Mouse (Mus musculus): Measurements from ENCODE around the gene Ppih. TPM values are rescaled to one million over a fixed set of nuclear protein-coding genes. Genes with fewer than 3 reads are reported as not detected.

The Ppih gene
- total and polyA plus RNA-seq, 3 experiments, result 4.5 to 171 (median 76.0) TPM

DNA sequence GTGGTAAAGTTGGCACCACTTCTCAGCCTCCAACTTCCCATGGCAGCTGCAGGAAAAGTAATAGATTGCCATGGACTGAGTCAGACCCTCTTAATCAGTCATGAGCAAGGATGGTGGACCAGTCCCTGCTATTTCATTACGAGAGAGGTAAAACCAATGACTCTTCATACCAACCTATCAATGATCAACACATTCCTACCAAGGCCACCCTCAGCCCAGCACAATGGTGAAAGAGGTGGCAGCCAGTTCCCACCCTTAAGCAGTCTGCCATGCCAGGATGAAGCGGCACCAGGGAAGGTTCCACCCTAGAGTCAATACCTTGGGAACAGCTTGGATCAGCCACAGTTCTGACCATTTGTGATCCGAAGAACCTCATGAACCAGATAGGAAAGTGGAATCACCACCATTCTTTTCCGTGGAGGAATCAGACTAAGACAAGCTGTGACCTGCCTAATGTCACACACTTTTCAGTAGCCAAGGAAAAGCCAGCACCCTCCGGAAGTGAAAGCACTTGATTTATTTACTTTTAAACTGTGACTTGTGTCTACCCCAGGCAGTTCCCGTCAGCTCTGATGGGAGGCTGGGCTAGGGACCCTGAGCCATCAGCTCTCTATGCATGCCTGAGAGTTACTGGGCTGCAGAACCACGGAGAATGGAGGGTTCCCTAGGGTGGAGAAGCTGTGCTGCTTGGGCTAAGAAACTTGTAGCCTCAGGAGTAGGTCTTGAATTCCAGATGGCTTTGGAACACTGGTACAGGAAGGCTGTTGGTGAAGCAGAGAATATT lies 68.1 kb downstream of the Ppih start:
- no peaks in the 10 kb centered on the region for H3K9me3 ChIP-seq (replicated peaks)
- peaks cover 57% of the 10 kb centered on the region for H3K27me3 ChIP-seq (ENCODE audit: insufficient read depth, low read length)
- TF ChIP-seq GATA1 (IDR thresholded peaks at IDR 0.05; ENCODE audit: borderline replicate concordance, low read length), result no peak
- no peak for TF ChIP-seq POLR2AphosphoS5 (IDR thresholded peaks at IDR 0.05; ENCODE audit: insufficient replicate concordance, low read depth, low read length)
- no peak for TF ChIP-seq TAL1 (conservative IDR thresholded peaks at IDR 0.05; ENCODE audit: low read depth, low read length)
- no peak for TF ChIP-seq CTCF (IDR thresholded peaks at IDR 0.05; ENCODE audit: low read depth, low read length)
- TF ChIP-seq GATA2 (IDR thresholded peaks at IDR 0.05; ENCODE audit: borderline replicate concordance, low read depth, low read length), result no peak
- H3K4me3 ChIP-seq (ENCODE audit: low read depth, low read length), result no peak overlapping the region
- H3K36me3 ChIP-seq (replicated peaks), result peaks cover 12% of the 10 kb centered on the region
- ATAC-seq (ENCODE audit: extremely low read depth, insufficient number of reproducible peaks, low FRiP score, poor library complexity, severe bottlenecking) (no peak), DNase-seq (ENCODE audit: low spot score) (no peak)
- H3K4me1 ChIP-seq (ENCODE audit: insufficient read depth, low read depth, low read length), result peaks cover 9% of the 10 kb centered on the region

Other genes starting within 250 kb of the Ppih start
- gene Slc2a1, start 211.8 kb downstream of the Ppih start, total RNA-seq (2014; fragmentation: Nextera tagmentation), result 142 and 165 TPM in 2 replicates
- 173 and 176 TPM in 2 replicates for gene Slc2a1, start 211.8 kb downstream of the Ppih start, total RNA-seq (2017)
- gene Slc2a1, start 211.8 kb downstream of the Ppih start, polyA plus RNA-seq (2012), result 68.8 and 85.2 TPM in 2 replicates
- gene Zfp691, start 146.4 kb downstream of the Ppih start, total RNA-seq (2014; fragmentation: Nextera tagmentation), result 29.7 and 50.3 TPM in 2 replicates
- 6.7 and 7.7 TPM in 2 replicates for gene Zfp691, start 146.4 kb downstream of the Ppih start, total RNA-seq (2017)
- 14.4 and 17.2 TPM in 2 replicates for gene Zfp691, start 146.4 kb downstream of the Ppih start, polyA plus RNA-seq (2012)
- 249 and 348 TPM in 2 replicates for gene Ermap, start 130.5 kb downstream of the Ppih start, total RNA-seq (2014; fragmentation: Nextera tagmentation)
- gene Ermap, start 130.5 kb downstream of the Ppih start, total RNA-seq (2017), result 81.1 and 96.0 TPM in 2 replicates
- 47.4 and 62.9 TPM in 2 replicates for gene Ermap, start 130.5 kb downstream of the Ppih start, polyA plus RNA-seq (2012)
- gene Svbp, start 125.2 kb downstream of the Ppih start, total RNA-seq (2014; fragmentation: Nextera tagmentation), result 47.3 and 63.2 TPM in 2 replicates
- gene Svbp, start 125.2 kb downstream of the Ppih start, total RNA-seq (2017), result 119 and 190 TPM in 2 replicates
- 515 and 560 TPM in 2 replicates for gene Svbp, start 125.2 kb downstream of the Ppih start, polyA plus RNA-seq (2012)
- not detected in 2 replicates for gene Tmem269, start 102.3 kb downstream of the Ppih start, total RNA-seq (2014; fragmentation: Nextera tagmentation)
- not detected in 2 replicates for gene Tmem269, start 102.3 kb downstream of the Ppih start, total RNA-seq (2017)
- not detected in 2 replicates for gene Tmem269, start 102.3 kb downstream of the Ppih start, polyA plus RNA-seq (2012)
- 16.2 and 25.9 TPM in 2 replicates for gene AU022252, start 87.8 kb downstream of the Ppih start, total RNA-seq (2014; fragmentation: Nextera tagmentation)
- gene AU022252, start 87.8 kb downstream of the Ppih start, total RNA-seq (2017), result 13.8 and 14.0 TPM in 2 replicates
- gene AU022252, start 87.8 kb downstream of the Ppih start, polyA plus RNA-seq (2012), result 10.1 and 15.2 TPM in 2 replicates
- 9.3 and 14.1 TPM in 2 replicates for gene P3h1, start 87.6 kb downstream of the Ppih start, total RNA-seq (2014; fragmentation: Nextera tagmentation)
- 4.6 and 6.0 TPM in 2 replicates for gene P3h1, start 87.6 kb downstream of the Ppih start, total RNA-seq (2017)
- gene P3h1, start 87.6 kb downstream of the Ppih start, polyA plus RNA-seq (2012), result 5.9 and 6.6 TPM in 2 replicates
- gene Cldn19, start 65.1 kb downstream of the Ppih start, total RNA-seq (2014; fragmentation: Nextera tagmentation), result not detected in 2 replicates
- 0.12 and 0.16 TPM in 2 replicates for gene Cldn19, start 65.1 kb downstream of the Ppih start, total RNA-seq (2017)
- not detected in 2 replicates for gene Cldn19, start 65.1 kb downstream of the Ppih start, polyA plus RNA-seq (2012)
- gene Ybx1, start 25.9 kb downstream of the Ppih start, total RNA-seq (2014; fragmentation: Nextera tagmentation), result 2,303 and 2,320 TPM in 2 replicates
- 1,199 and 1,332 TPM in 2 replicates for gene Ybx1, start 25.9 kb downstream of the Ppih start, total RNA-seq (2017)
- 2,579 and 3,487 TPM in 2 replicates for gene Ybx1, start 25.9 kb downstream of the Ppih start, polyA plus RNA-seq (2012)
- not detected in 2 replicates for gene Ccdc30, start 95.0 kb upstream of the Ppih start, total RNA-seq (2014; fragmentation: Nextera tagmentation)
- gene Ccdc30, start 95.0 kb upstream of the Ppih start, total RNA-seq (2017), result 0.17 and 0.60 TPM in 2 replicates
- not detected in 2 replicates for gene Ccdc30, start 95.0 kb upstream of the Ppih start, polyA plus RNA-seq (2012)
- 4.7 and 12.6 TPM in 2 replicates for gene Ppcs, start 101.9 kb upstream of the Ppih start, total RNA-seq (2014; fragmentation: Nextera tagmentation)
- gene Ppcs, start 101.9 kb upstream of the Ppih start, total RNA-seq (2017), result 24.6 and 29.0 TPM in 2 replicates
- gene Ppcs, start 101.9 kb upstream of the Ppih start, polyA plus RNA-seq (2012), result 12.2 and 14.4 TPM in 2 replicates
- gene Zmynd12, start 102.3 kb upstream of the Ppih start, total RNA-seq (2014; fragmentation: Nextera tagmentation), result 1.4 TPM in 1 of 2 replicates, not detected in the other
- gene Zmynd12, start 102.3 kb upstream of the Ppih start, total RNA-seq (2017), result not detected in 2 replicates
- 0.10 and 0.18 TPM in 2 replicates for gene Zmynd12, start 102.3 kb upstream of the Ppih start, polyA plus RNA-seq (2012)
- gene Rimkla, start 172.1 kb upstream of the Ppih start, total RNA-seq (2014; fragmentation: Nextera tagmentation), result not detected in 2 replicates
- 0.06 TPM in 1 of 2 replicates, not detected in the other for gene Rimkla, start 172.1 kb upstream of the Ppih start, total RNA-seq (2017)
- gene Rimkla, start 172.1 kb upstream of the Ppih start, polyA plus RNA-seq (2012), result not detected in 2 replicates
- 51.8 and 64.9 TPM in 2 replicates for gene Foxj3, start 216.5 kb upstream of the Ppih start, total RNA-seq (2014; fragmentation: Nextera tagmentation)
- 22.7 and 27.0 TPM in 2 replicates for gene Foxj3, start 216.5 kb upstream of the Ppih start, total RNA-seq (2017)
- 12.5 and 14.7 TPM in 2 replicates for gene Foxj3, start 216.5 kb upstream of the Ppih start, polyA plus RNA-seq (2012)
- 1.6 and 4.2 TPM in 2 replicates for gene Frg2f1, start 219.0 kb upstream of the Ppih start, total RNA-seq (2014; fragmentation: Nextera tagmentation)
- gene Frg2f1, start 219.0 kb upstream of the Ppih start, total RNA-seq (2017), result 1.9 and 3.4 TPM in 2 replicates
- 5.3 and 8.9 TPM in 2 replicates for gene Frg2f1, start 219.0 kb upstream of the Ppih start, polyA plus RNA-seq (2012)

All from G1E (cell line).